Mouse (Mus musculus): ENCODE data around the gene Cat. TPM values are rescaled to one million over a fixed set of nuclear protein-coding genes. Genes with fewer than 3 reads are reported as not detected.

Cat gene
- polyA plus RNA-seq, 1 experiment, result 60.3 TPM

DNA sequence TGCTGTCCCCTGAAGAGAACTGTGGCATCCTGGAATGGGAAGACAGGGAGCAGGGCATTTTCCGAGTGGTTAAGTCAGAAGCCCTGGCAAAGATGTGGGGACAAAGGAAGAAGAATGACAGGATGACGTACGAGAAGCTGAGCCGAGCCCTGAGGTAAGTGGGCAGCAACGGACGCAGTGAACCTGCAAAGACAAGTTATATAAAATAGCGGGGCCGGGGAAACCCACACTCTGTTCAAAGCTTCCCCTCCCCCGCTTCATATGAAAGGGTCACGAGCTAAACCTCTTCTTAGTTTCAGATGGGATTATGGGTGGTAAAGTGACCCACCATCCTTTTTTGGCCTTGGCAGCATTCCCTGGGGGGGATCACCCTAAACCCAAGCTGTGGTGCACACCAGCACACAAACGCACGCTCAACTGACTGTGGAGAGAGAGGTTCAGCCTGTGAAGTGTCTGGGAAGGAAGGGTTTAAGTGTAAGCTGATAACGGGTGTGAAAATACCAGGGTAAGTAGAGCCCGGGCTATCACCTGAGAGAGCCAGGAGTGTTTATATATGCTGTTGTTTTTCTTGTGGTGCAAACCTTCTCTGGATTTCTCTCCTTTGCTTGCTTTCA is 35.9 kb downstream of the Cat start:
- Histone ChIP-seq H3K4me1 (ENCODE audit: control insufficient read depth, insufficient read depth, low read length) (no peaks in the 10 kb centered on the region), H3K27ac (ENCODE audit: insufficient read depth, low read length) (no peak overlapping the region), H3K4me3 (ENCODE audit: insufficient read depth, low read length) (no peak overlapping the region)
- TF ChIP-seq POLR2A (IDR thresholded peaks at IDR 0.05; ENCODE audit: low read depth, low read length), result no peak
- no peak for TF ChIP-seq CTCF (IDR thresholded peaks at IDR 0.05; ENCODE audit: borderline replicate concordance, insufficient read depth, low read length)

DNA sequence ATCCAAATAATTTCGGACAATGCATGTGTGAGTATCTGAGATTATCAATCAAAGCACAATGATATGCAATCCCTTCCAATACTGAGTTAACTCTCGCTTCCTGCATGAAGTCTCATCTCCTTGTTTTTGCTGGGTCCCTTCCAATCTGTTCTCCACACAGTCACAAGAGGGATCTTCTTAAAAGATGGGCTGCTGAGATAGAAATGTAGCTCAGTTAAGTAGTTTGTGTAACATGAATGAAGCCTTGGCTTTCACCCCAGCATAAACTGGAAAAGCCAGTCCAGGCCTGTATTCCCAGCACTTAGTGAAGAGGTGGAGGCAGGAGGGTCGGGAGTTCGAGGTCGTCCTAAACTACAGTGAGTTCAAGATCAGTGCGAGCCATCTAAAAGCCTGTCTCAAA is 38.6 kb downstream of the Cat start:
- H3K4me3 ChIP-seq (ENCODE audit: insufficient read depth, low read length), result no peak overlapping the region
- TF ChIP-seq POLR2A (IDR thresholded peaks at IDR 0.05; ENCODE audit: low read depth, low read length) (no peak), CTCF (IDR thresholded peaks at IDR 0.05; ENCODE audit: borderline replicate concordance, insufficient read depth, low read length) (no peak)
- no peaks in the 10 kb centered on the region for H3K4me1 ChIP-seq (ENCODE audit: control insufficient read depth, insufficient read depth, low read length)
- no peak overlapping the region for H3K27ac ChIP-seq (ENCODE audit: insufficient read depth, low read length)

GRCm38 (mm10) chr2:103445776-103446175 is 39.2 kb downstream of the Cat start:
- peak; percentile 56; the same call in 1 of the 2 replicates for TF ChIP-seq CTCF (IDR thresholded peaks at IDR 0.05; ENCODE audit: borderline replicate concordance, insufficient read depth, low read length)
- no peak for TF ChIP-seq POLR2A (IDR thresholded peaks at IDR 0.05; ENCODE audit: low read depth, low read length)
- no peaks in the 10 kb centered on the region for H3K4me1 ChIP-seq (ENCODE audit: control insufficient read depth, insufficient read depth, low read length)
- no peak overlapping the region for H3K4me3 ChIP-seq (ENCODE audit: insufficient read depth, low read length)
- no peak overlapping the region for H3K27ac ChIP-seq (ENCODE audit: insufficient read depth, low read length)

- H3K4me1 ChIP-seq (ENCODE audit: control insufficient read depth, insufficient read depth, low read length), result no peaks in the 10 kb centered on the region
- peak; percentile 70; the same call in 1 of the 2 replicates for TF ChIP-seq CTCF (IDR thresholded peaks at IDR 0.05; ENCODE audit: borderline replicate concordance, insufficient read depth, low read length)
- TF ChIP-seq POLR2A (IDR thresholded peaks at IDR 0.05; ENCODE audit: low read depth, low read length), result no peak
- H3K4me3 ChIP-seq (ENCODE audit: insufficient read depth, low read length), result no peak overlapping the region
- H3K27ac ChIP-seq (ENCODE audit: insufficient read depth, low read length), result no peak overlapping the region
Measured at GRCm38 (mm10) chr2:103439710-103440109, 45.2 kb downstream of the Cat start.

DNA sequence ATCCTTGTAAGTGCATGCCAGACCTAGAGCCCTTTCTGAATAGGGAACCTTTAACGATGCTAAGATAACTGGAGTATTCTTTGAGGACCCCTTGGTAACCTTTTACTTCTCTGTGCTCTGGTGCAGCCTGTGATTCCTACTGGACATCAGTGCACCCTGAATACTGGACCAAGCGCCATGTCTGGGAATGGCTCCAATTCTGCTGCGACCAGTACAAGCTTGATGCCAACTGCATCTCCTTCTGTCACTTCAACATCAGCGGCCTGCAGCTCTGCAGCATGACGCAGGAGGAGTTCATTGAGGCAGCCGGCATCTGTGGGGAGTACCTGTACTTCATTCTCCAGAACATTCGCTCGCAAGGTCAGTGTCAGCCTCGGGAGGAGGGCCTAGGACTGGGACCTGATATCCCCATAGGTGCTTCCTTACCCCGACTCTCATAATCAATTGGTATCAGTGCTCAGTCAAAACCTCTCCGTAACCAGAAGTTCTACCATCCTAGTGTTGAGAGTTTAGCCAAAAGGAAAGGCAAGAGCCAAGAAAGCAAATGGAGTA is 45.8 kb downstream of the Cat start:
- TF ChIP-seq CTCF (IDR thresholded peaks at IDR 0.05; ENCODE audit: borderline replicate concordance, insufficient read depth, low read length) (no peak), POLR2A (IDR thresholded peaks at IDR 0.05; ENCODE audit: low read depth, low read length) (no peak)
- H3K4me1 ChIP-seq (ENCODE audit: control insufficient read depth, insufficient read depth, low read length), result no peaks in the 10 kb centered on the region
- no peak overlapping the region for H3K27ac ChIP-seq (ENCODE audit: insufficient read depth, low read length)
- no peak overlapping the region for H3K4me3 ChIP-seq (ENCODE audit: insufficient read depth, low read length)

- H3K4me3 ChIP-seq (ENCODE audit: insufficient read depth, low read length), result no peak overlapping the region
- no peak for TF ChIP-seq POLR2A (IDR thresholded peaks at IDR 0.05; ENCODE audit: low read depth, low read length)
- TF ChIP-seq CTCF (IDR thresholded peaks at IDR 0.05; ENCODE audit: borderline replicate concordance, insufficient read depth, low read length), result no peak
- no peak overlapping the region for H3K27ac ChIP-seq (ENCODE audit: insufficient read depth, low read length)
- no peaks in the 10 kb centered on the region for H3K4me1 ChIP-seq (ENCODE audit: control insufficient read depth, insufficient read depth, low read length)
Measured at GRCm38 (mm10) chr2:103436534-103436933, 48.4 kb downstream of the Cat start.

DNA sequence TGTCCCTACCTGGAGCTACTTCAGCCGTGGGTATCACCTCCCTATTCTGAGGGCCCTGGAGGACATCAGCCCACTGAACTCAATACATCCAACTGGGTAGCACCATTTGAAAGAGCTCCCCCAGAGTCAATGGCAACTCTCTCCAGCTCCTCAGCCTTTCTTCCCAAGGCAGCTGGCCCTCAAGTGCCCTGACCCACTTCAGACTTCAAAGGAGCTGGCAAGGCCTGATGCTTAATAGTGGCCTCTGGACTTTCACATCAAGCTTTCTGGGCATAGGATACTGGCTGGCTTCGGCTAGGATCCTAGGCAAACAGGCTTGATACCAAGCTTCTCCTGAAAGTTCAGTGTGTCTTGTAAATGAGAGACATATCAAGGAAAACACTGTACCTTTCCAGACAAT is 49.9 kb downstream of the Cat start:
- Histone ChIP-seq H3K4me3 (ENCODE audit: insufficient read depth, low read length) (no peak overlapping the region), H3K4me1 (ENCODE audit: control insufficient read depth, insufficient read depth, low read length) (no peaks in the 10 kb centered on the region), H3K27ac (ENCODE audit: insufficient read depth, low read length) (no peak overlapping the region)
- no peak for TF ChIP-seq POLR2A (IDR thresholded peaks at IDR 0.05; ENCODE audit: low read depth, low read length)
- TF ChIP-seq CTCF (IDR thresholded peaks at IDR 0.05; ENCODE audit: borderline replicate concordance, insufficient read depth, low read length), result no peak

- no peak for TF ChIP-seq CTCF (IDR thresholded peaks at IDR 0.05; ENCODE audit: borderline replicate concordance, insufficient read depth, low read length)
- no peak for TF ChIP-seq POLR2A (IDR thresholded peaks at IDR 0.05; ENCODE audit: low read depth, low read length)
- Histone ChIP-seq H3K27ac (ENCODE audit: insufficient read depth, low read length) (no peak overlapping the region), H3K4me3 (ENCODE audit: insufficient read depth, low read length) (no peak overlapping the region), H3K4me1 (ENCODE audit: control insufficient read depth, insufficient read depth, low read length) (no peaks in the 10 kb centered on the region)
Measured at GRCm38 (mm10) chr2:103432695-103433275, 52.2 kb downstream of the Cat start.

DNA sequence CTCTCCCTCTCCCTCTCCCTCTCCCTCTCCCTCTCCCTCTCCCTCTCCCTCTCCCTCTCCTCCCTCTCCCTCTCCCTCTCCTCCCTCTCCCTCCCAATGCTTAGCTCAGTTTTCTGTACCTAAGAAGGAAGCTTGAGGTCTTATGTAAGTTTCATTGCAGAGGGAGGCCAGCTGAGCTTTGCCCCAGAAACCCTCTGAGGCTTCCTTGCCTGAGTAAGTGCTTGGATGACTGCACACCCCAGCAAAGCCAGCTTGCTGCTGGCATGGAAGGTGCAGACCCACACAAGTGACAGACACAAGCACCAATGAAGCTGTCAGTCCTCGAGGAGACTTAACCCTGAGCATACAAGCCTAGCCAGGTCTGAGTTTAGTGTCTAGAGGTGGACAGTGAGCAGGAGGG is 54.2 kb downstream of the Cat start:
- Histone ChIP-seq H3K4me1 (ENCODE audit: control insufficient read depth, insufficient read depth, low read length) (no peaks in the 10 kb centered on the region), H3K27ac (ENCODE audit: insufficient read depth, low read length) (no peak overlapping the region), H3K4me3 (ENCODE audit: insufficient read depth, low read length) (no peak overlapping the region)
- TF ChIP-seq POLR2A (IDR thresholded peaks at IDR 0.05; ENCODE audit: low read depth, low read length) (no peak), CTCF (IDR thresholded peaks at IDR 0.05; ENCODE audit: borderline replicate concordance, insufficient read depth, low read length) (no peak)

DNA sequence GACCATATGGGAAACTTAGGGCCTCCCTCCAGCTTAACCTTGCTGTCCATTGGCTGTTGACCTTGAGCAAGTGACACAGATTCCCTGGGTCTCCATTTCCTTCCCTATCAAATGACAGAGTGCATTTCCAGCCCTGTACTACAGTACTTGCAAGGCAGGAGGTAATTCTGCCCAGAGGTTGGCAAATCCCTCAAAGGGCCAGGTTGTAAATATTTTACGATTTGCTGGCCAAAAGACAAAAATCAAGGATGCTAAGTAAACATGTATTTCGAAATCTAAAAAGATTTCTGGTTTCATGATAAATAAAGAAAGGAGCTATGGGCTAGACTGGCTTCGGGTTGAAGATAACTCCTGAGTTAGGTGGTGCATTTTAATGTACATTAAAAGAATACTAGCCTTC is 56.6 kb downstream of the Cat start:
- Histone ChIP-seq H3K4me3 (ENCODE audit: insufficient read depth, low read length) (no peak overlapping the region), H3K27ac (ENCODE audit: insufficient read depth, low read length) (no peak overlapping the region), H3K4me1 (ENCODE audit: control insufficient read depth, insufficient read depth, low read length) (no peaks in the 10 kb centered on the region)
- TF ChIP-seq POLR2A (IDR thresholded peaks at IDR 0.05; ENCODE audit: low read depth, low read length) (no peak), CTCF (IDR thresholded peaks at IDR 0.05; ENCODE audit: borderline replicate concordance, insufficient read depth, low read length) (no peak)
